Mouse (Mus musculus): ENCODE results near the gene Catsper1.
"Not testable (repeated sequence)": the region's sequence is repeated elsewhere in the genome, so short reads cannot be mapped to it uniquely, and the experiment has no call there.

Catsper1 gene

DNA sequence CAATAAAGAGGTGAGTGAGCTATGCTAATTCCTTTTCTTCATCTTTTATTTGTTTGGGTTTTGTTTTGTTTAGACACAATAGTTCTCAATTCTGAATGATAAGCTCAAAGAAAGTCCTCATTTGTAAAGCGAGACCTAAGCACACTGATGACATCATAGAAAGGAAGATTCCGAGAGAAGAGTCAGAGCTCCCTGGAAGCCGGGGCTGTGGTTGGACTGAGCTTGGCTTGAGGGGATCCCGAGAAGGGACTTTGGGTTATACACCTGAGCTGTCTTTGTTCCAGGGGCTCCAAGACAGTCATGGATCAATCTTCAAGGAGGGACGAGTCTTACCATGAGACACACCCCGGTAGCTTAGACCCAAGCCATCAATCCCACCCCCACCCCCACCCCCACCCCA, at the start of gene Catsper1:
TSS of gene Catsper1 (plus strand) at position 301 of the 400 bp plus-strand sequence.
- no peak for DNase-seq

GRCm38 (mm10) chr19:5294972-5295735, 40.4 kb upstream of the Catsper1 start, which contains the start of gene Sf3b2:
Sf3b2 (minus strand) TSS chr19:5295455.
- DNase-seq, result peak; percentile 92 to 97

- no peak for DNase-seq
Measured at GRCm38 (mm10) chr19:5295736-5296075, 39.8 kb upstream of the Catsper1 start.

DNA sequence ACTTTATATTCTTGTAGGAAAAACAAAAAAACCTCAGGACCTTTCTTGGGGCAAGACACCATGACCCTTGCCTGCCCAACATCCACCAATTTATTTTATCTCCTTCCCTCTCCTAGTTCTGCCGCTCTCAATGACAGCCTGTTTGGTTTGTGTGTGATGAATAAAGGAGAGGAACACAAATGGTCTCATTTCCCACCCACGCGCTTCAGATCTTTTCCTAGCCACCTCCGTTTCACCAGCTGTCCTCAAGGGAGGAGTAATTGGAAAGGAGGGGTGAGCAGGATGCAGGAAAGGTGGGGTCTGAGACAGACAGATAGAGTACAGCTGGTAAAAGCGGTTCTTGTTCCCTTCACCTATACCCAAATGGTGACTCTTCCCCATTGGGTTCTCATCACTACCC, 38.9 kb upstream of the Catsper1 start:
- DNase-seq, result no peak

DNA sequence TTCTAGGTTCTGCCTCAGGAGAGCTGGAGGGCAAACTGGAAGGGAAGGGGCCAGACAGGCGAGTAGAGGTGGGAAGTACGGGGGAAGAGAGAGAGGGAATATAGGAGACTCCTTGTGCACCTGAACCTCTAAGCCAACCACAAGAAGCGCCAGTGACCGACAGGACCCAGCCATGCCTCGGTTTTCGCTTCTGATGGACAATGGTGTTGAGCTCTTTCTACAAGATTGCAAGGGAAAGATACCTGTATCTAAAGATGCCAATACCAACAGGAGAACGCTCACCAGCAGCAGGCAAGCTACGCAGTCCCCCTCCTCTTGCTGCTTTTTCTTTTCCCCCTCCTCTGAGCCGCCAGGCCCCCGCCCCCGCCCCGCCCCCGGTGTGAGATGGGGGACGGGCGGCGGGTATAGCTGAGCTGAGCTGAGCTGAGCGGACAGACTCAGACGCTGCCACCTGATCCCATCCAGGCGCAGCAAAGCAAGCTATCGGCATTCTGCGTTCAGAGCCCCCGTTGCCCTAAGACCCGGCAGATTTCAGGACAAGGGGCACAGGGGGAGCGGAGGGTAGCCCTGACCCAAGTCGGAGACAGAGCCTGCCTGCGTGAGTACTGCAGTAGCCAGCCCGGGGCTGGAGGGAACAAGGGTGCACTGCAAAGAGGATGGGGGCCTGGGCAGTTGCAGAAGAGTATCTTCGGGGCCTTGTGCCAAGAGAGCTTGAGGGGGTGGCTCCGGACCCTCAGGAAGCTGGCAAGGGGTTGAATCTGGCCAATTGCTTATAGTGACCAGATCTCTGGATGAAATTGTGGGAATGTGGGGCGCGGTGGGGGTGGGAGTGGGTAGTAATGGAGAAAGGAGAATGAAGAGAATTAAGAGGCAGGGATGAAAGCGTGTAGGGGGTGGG, 37.4 kb upstream of the Catsper1 start, which contains the start of gene Gal3st3:
TSS of gene Gal3st3 (plus strand) at position 429 of the 898 bp plus-strand sequence.
- no peak for DNase-seq

DNA sequence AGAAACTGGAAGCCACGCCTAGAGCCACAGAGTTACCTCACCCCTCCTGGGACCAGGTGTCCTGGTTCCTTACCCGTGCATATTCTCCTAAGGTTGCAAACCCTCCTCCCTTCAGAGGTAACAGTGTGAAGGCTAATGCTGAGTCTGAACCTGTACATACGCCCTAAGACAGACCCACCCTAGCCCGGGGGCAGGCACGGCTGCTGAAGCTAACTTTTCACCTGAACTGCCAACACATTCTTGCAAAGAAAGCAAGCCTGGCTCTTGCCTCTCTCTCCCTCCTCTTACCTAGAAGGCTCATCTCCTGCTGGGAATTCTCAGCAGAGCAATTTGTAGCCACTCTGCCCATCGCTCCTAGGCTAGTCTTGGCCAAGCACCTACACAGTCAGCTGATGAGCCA, 35.0 kb upstream of the Catsper1 start:
- no peak for DNase-seq

- peak; percentile 79 to 81 for DNase-seq
Measured at GRCm38 (mm10) chr19:5302455-5302854, 33.1 kb upstream of the Catsper1 start.

DNA sequence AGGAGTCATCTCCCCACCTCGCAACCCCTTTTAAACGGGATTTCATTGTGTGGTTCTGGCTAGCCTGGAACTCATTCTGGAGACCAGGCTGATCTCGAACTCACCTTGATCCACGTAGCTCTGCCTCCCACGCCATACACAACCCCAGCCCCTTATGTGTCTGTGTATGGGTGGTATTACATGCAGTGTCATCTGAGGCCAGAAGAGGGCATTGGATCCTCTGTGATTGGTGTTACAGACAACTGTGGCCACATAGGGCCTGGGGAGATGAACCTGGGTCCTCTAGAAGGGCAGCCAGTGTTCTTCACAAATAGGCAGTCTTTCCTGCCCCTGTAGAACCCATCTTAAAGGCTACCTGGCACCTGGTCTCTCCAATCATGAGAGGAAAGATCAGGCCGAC, 29.3 kb upstream of the Catsper1 start:
- no peak for DNase-seq

- peak; percentile 19 to 27 for DNase-seq
Measured at GRCm38 (mm10) chr19:5306968-5307734, 28.4 kb upstream of the Catsper1 start.

DNA sequence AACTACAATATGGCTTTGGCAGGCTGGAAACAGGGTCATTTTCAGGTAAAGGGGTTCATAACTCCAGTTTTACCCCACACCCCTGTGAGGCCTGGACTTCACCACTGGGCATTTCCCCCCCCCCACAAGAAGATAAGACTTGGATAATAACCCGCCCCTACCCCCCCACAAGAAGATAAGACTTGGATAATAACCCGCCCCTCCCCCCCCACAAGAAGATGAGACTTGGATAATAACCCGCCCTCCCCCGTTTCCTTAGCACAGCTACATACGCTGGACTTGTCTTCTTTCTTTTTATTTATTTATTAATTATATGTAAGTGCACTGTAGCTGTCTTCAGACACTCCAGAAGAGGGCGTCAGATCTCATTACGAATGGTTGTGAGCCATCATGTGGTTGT, 26.5 kb upstream of the Catsper1 start:
- DNase-seq, result no peak

GRCm38 (mm10) chr19:5313189-5313588, 22.4 kb upstream of the Catsper1 start:
- DNase-seq, result no peak

DNA sequence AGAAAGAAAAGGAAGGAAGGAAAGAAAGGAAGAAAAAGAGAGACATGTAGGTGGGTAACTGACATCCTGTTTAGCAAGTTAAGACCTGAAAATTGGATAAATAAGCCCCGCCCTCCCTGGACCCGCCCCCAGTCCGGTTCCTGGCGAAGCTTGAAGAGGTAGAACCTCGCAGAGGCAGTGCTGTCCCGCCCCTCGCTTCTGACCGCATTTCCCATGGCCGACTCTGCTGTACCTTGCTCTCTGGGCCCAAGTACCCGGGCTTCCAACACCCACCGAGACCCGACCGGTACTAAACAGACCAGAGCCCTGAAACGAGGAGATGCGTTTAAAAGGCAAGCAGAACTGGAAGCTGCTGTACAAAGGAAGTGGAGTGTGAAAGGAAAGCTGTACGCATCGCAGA, 11.7 kb upstream of the Catsper1 start:
- DNase-seq, result peak; percentile 60 to 64

DNA sequence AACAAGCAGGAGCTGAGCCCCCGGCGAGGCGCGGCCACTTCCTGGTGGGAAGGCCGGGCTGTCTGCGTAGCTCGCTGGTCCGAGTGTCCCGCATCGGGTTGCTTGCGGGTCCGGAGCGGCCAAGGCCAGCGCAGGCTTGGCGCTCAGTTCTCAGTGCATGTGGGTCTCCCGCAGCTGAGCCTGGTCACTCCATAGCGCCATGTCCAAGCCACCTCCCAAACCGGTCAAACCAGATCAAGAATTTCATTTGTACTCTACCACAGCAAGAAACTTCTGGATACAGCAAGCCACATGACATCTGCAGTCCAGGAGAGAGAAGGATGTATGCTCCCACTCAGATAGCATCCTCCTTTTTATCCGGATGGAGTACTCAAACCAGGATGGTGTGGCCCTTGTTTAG, 7.6 kb upstream of the Catsper1 start:
- no peak for DNase-seq

DNA sequence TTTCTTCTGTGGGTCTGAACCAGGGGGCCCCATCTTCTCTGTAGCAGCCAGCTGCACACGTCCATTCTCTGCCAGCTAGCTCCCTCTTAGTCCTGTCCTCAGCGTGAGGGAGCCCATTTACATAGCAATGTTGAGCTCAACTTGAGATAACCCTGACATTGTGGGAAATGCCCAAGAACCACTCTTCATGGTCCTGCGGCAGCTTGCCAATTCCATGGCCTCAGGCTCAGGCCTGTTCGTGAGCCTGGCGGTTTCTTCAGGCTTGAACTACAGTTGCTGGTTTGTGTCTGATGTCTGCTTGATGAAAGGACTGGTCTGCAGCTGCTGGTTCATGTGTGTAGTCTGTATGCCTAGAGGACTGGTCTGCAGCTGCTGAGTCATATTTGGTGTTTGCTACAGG, 800 bp upstream of the Catsper1 start:
- DNase-seq, result no peak

DNA sequence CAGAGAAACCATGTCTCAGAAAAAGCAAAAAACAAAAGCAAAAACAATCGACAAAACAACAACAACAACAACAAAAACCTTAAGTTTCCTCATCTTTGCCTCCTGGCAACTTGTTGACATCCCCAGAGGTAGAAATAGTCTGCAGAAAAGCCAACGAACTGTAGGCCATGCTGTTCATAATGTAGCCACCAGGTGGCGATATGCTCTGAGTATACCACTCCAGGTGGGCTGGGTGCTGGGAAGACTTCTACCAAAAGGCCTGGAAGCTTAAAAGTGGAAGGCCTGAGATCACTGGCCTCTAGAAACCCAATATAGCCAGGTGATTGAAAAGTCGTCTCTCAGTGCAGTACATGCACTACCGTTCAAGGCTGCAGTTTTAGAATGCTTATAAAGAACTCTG, 2.4 kb downstream of the Catsper1 start:
- DNase-seq, result peak; percentile 74 to 75

DNA sequence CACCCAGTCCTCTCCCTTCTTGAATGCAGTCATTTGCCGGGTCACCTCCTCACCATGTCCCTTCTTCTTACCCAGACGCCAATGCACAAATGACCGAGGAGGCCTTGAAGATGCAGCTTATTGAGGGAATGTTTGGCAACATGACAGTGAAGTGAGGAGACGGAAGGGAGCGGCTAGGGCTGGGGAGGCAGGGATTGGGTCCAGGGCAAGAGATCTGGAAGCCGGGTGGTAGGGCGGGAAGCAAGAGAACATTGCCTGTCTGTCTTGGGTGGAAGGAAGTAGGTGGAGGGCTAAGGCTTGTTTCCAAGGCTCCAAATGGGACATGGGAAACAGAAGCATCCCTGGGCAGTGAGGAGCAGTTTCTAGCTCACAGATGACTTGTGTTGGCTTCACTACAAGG, 5.8 kb downstream of the Catsper1 start:
- DNase-seq, result no peak

DNA sequence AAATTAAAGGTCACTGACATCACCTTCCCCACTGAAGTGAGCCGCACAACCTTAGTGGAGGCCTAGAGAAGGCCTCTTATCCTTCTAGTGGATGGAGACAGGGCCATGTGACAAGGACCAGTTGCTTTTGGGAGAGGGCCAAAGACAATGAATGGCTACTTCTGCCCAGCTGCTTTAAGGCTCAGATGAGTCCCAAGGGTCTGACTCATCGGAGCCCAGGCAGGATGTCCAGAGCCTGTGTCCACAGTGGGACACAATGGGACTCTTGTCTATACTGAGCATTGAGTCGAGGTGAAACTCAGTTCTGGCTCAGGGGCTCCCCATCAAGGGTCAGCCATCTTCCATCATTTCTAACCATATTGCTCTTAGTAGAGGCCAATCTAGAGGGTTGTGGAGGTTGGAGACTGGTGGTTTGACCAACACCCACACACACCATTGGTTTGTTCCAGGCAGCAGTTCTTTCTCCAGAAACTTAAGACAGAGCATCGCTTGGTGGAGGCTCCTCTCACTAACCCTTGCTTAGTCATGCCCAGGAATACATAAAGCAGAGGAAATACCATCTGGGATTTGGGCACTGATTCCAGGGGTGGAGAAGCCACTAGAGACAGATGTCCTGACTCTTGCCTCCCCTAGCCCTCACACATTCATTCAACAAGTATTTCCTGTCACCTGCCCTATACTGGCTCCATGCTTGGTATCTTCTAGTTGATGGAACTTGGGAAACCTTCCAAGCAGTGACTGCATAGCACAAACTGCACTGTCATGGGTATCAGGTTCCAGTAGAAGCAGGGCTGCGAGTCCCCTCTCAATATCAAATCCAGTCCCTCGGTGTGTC, 10.0 kb downstream of the Catsper1 start:
- no peak for DNase-seq

DNA sequence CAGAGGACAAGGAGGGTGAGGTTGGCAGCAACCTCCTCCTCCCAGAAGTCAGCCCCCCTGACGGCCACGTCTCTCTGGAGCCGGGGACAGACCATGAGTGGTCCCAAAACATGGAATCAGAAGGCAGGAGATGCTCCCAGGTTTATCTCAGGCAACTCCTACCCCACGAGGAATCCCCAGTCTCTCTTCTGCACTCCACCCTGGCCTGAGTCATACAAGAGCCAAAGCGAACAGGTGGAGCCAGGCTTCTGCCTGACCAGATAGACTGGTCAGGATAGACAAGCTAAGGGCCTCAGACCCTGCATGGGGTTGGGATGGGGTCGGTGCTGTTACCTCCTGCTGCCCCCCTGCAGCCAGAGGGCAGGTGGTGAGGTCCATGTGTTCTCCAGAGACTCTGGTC, 12.5 kb downstream of the Catsper1 start:
- no peak for DNase-seq

DNA sequence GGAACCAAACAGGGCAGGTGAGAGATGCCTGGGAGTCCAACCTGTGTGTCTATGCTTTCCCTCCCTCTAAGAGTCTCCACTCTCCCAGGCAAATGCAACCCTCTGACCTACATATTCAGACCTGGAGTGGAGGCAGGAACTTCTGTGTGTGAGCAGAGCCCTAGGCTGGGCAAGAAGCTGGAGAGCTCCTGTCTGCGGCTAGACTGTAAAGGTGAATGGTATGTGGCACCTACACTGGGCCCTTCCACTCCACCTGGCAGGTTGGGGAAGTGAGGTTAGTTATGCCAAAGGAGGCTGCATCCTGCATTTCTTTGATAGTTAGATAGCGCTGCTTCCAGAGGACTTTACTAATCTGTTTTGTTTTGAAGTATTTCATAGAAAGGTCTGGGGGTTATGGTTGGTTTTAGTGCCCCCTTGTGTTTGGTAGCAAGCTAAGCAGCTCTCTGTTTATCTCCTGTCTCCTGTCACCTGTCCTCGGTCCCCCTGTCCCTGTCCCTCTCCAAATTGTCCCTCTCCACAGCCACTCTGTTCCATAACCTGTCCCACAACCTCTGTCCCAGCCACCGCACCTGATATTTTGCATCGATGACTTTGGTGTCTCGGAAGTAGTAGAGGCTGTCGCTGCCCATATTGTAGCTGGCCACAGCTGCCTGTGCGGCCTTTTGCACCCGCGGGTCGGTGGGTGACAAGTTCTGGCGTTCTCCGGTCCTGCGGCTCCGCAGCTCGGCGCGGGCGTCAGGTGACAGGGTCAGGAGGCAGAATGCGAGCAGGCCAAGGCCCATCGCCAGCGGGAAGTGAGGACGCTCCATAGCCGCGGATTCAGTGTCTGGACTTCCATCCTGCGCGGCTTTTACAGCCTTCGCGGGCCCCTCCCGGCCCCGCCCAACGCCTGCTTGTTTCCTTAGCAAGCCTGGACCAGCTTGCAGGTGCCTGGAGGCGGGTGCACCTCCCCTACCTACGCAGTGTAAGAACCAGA, 13.3 kb downstream of the Catsper1 start:
- peak; percentile 29 for DNase-seq

- not testable (repeated sequence) for DNase-seq
Measured at GRCm38 (mm10) chr19:5349502-5349873, 13.9 kb downstream of the Catsper1 start, which contains the start of gene Cst6. Cst6 (minus strand) TSS chr19:5349574.

DNA sequence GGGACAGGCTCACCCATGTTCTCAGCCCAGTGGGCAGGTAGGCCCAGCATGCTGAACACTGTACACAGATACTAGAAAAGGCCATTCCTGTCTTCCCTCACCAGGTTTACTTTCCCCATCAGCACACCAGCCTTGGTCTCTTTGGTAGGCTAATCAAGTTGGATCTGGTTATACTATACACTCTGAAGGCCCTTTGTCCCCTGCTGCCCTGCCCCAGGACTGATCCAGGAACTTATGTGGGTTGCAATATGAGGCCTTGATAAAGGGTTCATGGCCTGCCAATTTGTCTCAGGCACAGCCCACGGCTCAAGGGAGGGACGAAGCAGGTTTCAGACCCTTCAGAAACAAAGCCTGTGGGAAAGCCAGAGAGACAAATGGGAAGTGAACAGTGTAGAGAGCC, 18.1 kb downstream of the Catsper1 start:
- DNase-seq, result no peak

Data from thymus, postnatal 36 days (tissue).